Mouse (Mus musculus): ENCODE results near the gene Mettl7a2. TPM values are rescaled to one million over a fixed set of nuclear protein-coding genes. Genes with fewer than 3 reads are reported as not detected.
"Not testable (repeated sequence)": the region's sequence is repeated elsewhere in the genome, so short reads cannot be mapped to it uniquely, and the experiment has no call there.

Gene Mettl7a2
- polyA plus RNA-seq (2015; fragmentation: Nextera tagmentation; extraction: Ambion mirVana): not detected in 2 replicates

GRCm38 (mm10) chr15:100352711-100353250, at the start of gene Mettl7a2, which contains the start of gene Methig1:
Gene Mettl7a2 (plus strand): TSS chr15:100353200.
Gene Methig1 (plus strand): TSS chr15:100353149.
- 82% methylated on average over 10 of the region's 10 CpGs for WGBS

GRCm38 (mm10) chr15:100303428-100304018, 49.5 kb upstream of the Mettl7a2 start:
- ATAC-seq (ENCODE audit: low read depth): no peak
- Histone ChIP-seq H3K27ac (replicated peaks) (peak overlapping the region; percentile 88), H3K4me2 (peak overlapping the region; percentile 73), H3K27me3 (no peaks in the 10 kb centered on the region), H3K4me1 (replicated peaks) (peaks cover 18% of the 10 kb centered on the region), H3K4me3 (peak overlapping the region; percentile 52), H3K9ac (0 out of 2 replicates have a peak overlapping the region, but pooled peaks have one; percentile 81), H3K36me3 (no peaks in the 10 kb centered on the region), H3K9me3 (no peaks in the 10 kb centered on the region)
- WGBS: 66% methylated on average over 8 of the region's 8 CpGs

More at GRCm38 (mm10) chr15:100352711-100353250, at the start of gene Mettl7a2, which contains the start of gene Methig1:
- H3K9ac ChIP-seq: no peak within 1 kb of the TSS
- no peaks in the 10 kb centered on the region for H3K9me3 ChIP-seq
- H3K4me2 ChIP-seq: no peak within 1 kb of the TSS
- no peak within 1 kb of the TSS for H3K27ac ChIP-seq (replicated peaks)
- H3K36me3 ChIP-seq: no peaks in the 10 kb centered on the region
- H3K4me3 ChIP-seq: no peak within 1 kb of the TSS
- H3K27me3 ChIP-seq: no peaks in the 10 kb centered on the region
- no peaks in the 10 kb centered on the region for H3K4me1 ChIP-seq (replicated peaks)
- no peak for ATAC-seq (ENCODE audit: low read depth)

GRCm38 (mm10) chr15:100304019-100304991, 48.7 kb upstream of the Mettl7a2 start, which contains the start of gene Mettl7a1:
Gene Mettl7a1 (plus strand): TSS chr15:100304140.
- 5% methylated on average over 23 of the region's 30 CpGs for WGBS
- Histone ChIP-seq H3K36me3 (no peaks in the 10 kb centered on the region), H3K27ac (replicated peaks) (peak within 1 kb of the TSS; percentile 88), H3K27me3 (no peaks in the 10 kb centered on the region), H3K4me1 (replicated peaks) (peaks cover 18% of the 10 kb centered on the region), H3K4me3 (peak within 1 kb of the TSS; percentile 52), H3K4me2 (peak within 1 kb of the TSS; percentile 73), H3K9me3 (no peaks in the 10 kb centered on the region), H3K9ac (peak within 1 kb of the TSS; percentile 81)
- peak; percentile 90 for ATAC-seq (ENCODE audit: low read depth)

GRCm38 (mm10) chr15:100306201-100306600, 46.8 kb upstream of the Mettl7a2 start:
- 90% methylated on average over 2 of the region's 2 CpGs for WGBS
- Histone ChIP-seq H3K4me3 (no peak overlapping the region), H3K4me2 (no peak overlapping the region), H3K4me1 (replicated peaks) (peaks cover 18% of the 10 kb centered on the region), H3K9me3 (no peaks in the 10 kb centered on the region), H3K9ac (no peak overlapping the region), H3K36me3 (no peaks in the 10 kb centered on the region), H3K27ac (replicated peaks) (no peak overlapping the region), H3K27me3 (no peaks in the 10 kb centered on the region)
- ATAC-seq (ENCODE audit: low read depth): no peak

- H3K36me3 ChIP-seq; H3K4me3 ChIP-seq; H3K27ac ChIP-seq (replicated peaks); H3K4me2 ChIP-seq; ATAC-seq (ENCODE audit: low read depth); H3K9me3 ChIP-seq; H3K9ac ChIP-seq; H3K27me3 ChIP-seq: not testable (repeated sequence)
- 44% methylated on average over 10 of the region's 11 CpGs for WGBS
- peaks cover 18% of the 10 kb centered on the region for H3K4me1 ChIP-seq (replicated peaks)
Measured at GRCm38 (mm10) chr15:100307438-100308096, 45.4 kb upstream of the Mettl7a2 start.

- Histone ChIP-seq H3K4me2 (no peak overlapping the region), H3K9me3 (no peaks in the 10 kb centered on the region), H3K4me3 (no peak overlapping the region), H3K27ac (replicated peaks) (no peak overlapping the region), H3K9ac (no peak overlapping the region), H3K27me3 (no peaks in the 10 kb centered on the region), H3K4me1 (replicated peaks) (no peaks in the 10 kb centered on the region), H3K36me3 (peaks cover 12% of the 10 kb centered on the region)
- ATAC-seq (ENCODE audit: low read depth): no peak
- 92% methylated on average over 2 of the region's 2 CpGs for WGBS
Measured at GRCm38 (mm10) chr15:100312346-100312745, 40.7 kb upstream of the Mettl7a2 start.

- Histone ChIP-seq H3K27ac (replicated peaks) (no peak overlapping the region), H3K36me3 (peaks cover 12% of the 10 kb centered on the region), H3K9me3 (no peaks in the 10 kb centered on the region), H3K27me3 (no peaks in the 10 kb centered on the region), H3K9ac (no peak overlapping the region), H3K4me2 (no peak overlapping the region), H3K4me3 (no peak overlapping the region), H3K4me1 (replicated peaks) (no peaks in the 10 kb centered on the region)
- 91% methylated on average over 5 of the region's 5 CpGs for WGBS
- no peak for ATAC-seq (ENCODE audit: low read depth)
Measured at GRCm38 (mm10) chr15:100314448-100315145, 38.4 kb upstream of the Mettl7a2 start.

- peaks cover 12% of the 10 kb centered on the region for H3K36me3 ChIP-seq
- H3K4me1 ChIP-seq (replicated peaks); H3K27ac ChIP-seq (replicated peaks); H3K4me2 ChIP-seq; H3K9ac ChIP-seq; H3K9me3 ChIP-seq; H3K27me3 ChIP-seq; ATAC-seq (ENCODE audit: low read depth); H3K4me3 ChIP-seq: not testable (repeated sequence)
- WGBS: 83% methylated on average over 4 of the region's 4 CpGs
Measured at GRCm38 (mm10) chr15:100318014-100318671, 34.9 kb upstream of the Mettl7a2 start.

GRCm38 (mm10) chr15:100319884-100320283, 33.1 kb upstream of the Mettl7a2 start:
- no peak for ATAC-seq (ENCODE audit: low read depth)
- Histone ChIP-seq H3K27me3 (no peaks in the 10 kb centered on the region), H3K4me3 (no peak overlapping the region), H3K9ac (no peak overlapping the region), H3K9me3 (no peaks in the 10 kb centered on the region), H3K27ac (replicated peaks) (no peak overlapping the region), H3K4me2 (no peak overlapping the region), H3K36me3 (0 out of 2 replicates have a peak, but pooled peaks cover under 1% of the 10 kb centered on the region), H3K4me1 (replicated peaks) (no peaks in the 10 kb centered on the region)
- WGBS: 88% methylated on average over 1 of the region's 1 CpGs

GRCm38 (mm10) chr15:100320295-100320905, 32.6 kb upstream of the Mettl7a2 start:
- no peak overlapping the region for H3K27ac ChIP-seq (replicated peaks)
- ATAC-seq (ENCODE audit: low read depth): no peak
- H3K4me1 ChIP-seq (replicated peaks): no peaks in the 10 kb centered on the region
- H3K9me3 ChIP-seq: no peaks in the 10 kb centered on the region
- no peak overlapping the region for H3K9ac ChIP-seq
- no peak overlapping the region for H3K4me3 ChIP-seq
- whole genome bisulfite sequencing: 73% methylated on average over 9 of the region's 9 CpGs
- no peak overlapping the region for H3K4me2 ChIP-seq
- H3K27me3 ChIP-seq: no peaks in the 10 kb centered on the region
- H3K36me3 ChIP-seq: no peaks in the 10 kb centered on the region

Data from neural tube, embryonic 13.5 days (tissue).